Mouse (Mus musculus) kidney, embryonic 14.5 days (tissue): Measurements from ENCODE around the gene Sh2d5. TPM values are rescaled to one million over a fixed set of nuclear protein-coding genes. Genes with fewer than 3 reads are reported as not detected.
A peak's percentile ranks its signal among the peaks of the same experiment; 100 is the strongest.

Experiments used
- ATAC-seq: fragments of 200-750 bp; cut with Nextera tagmentation; 2 replicates; pipeline ENCODE4 v1.8.0; 2017; ENCODE audit warnings: moderate number of reproducible peaks, mild to moderate bottlenecking, moderate TSS enrichment, moderate library complexity; ENCODE audit not compliant: low FRiP score, low TSS enrichment
- H3K27ac ChIP-seq: fragments of 300-500 bp; sonication (generic); 2 replicates; pipeline ENCODE4 v1.5.1; 2014; ENCODE audit warnings: low read depth, mild to moderate bottlenecking, low read length, moderate library complexity, mixed read lengths
- H3K27me3 ChIP-seq: fragments of 300-500 bp; sonication (generic); 2 replicates; pipeline ENCODE4 v1.6.1; 2014; ENCODE audit warnings: mild to moderate bottlenecking, low read length; ENCODE audit not compliant: control insufficient read depth, insufficient read depth
- H3K36me3 ChIP-seq: fragments of 300-500 bp; sonication (generic); 2 replicates; pipeline ENCODE4 v1.6.1; 2014; ENCODE audit warnings: low read length, mixed read lengths; ENCODE audit not compliant: control insufficient read depth, insufficient read depth
- H3K4me1 ChIP-seq: fragments of 300-500 bp; sonication (generic); 2 replicates; pipeline ENCODE4 v1.6.1; 2014; ENCODE audit warnings: low read length, mixed read lengths; ENCODE audit not compliant: control insufficient read depth, insufficient read depth
- H3K4me2 ChIP-seq: fragments of 300-500 bp; sonication (generic); replicated peaks from 2 replicates; pipeline ENCODE4 v1.6.1; 2014; ENCODE audit warnings: low read depth, mild to moderate bottlenecking, low read length
- H3K4me3 ChIP-seq: fragments of 300-500 bp; sonication (generic); 2 replicates; pipeline ENCODE4 v1.5.1; 2014; ENCODE audit warnings: mild to moderate bottlenecking, low read length
- H3K9ac ChIP-seq: fragments of 300-500 bp; sonication (generic); 2 replicates; pipeline ENCODE4 v1.6.1; 2014; ENCODE audit warnings: low read depth, mild to moderate bottlenecking, low read length, moderate library complexity
- H3K9me3 ChIP-seq: fragments of 300-500 bp; sonication (generic); 2 replicates; pipeline ENCODE4 v1.6.1; 2016; ENCODE audit warnings: low read length; ENCODE audit not compliant: control insufficient read depth
- WGBS: fragments of 180-500 bp; shearing (Covaris S2); extraction: QIAGEN DNeasy Blood & Tissue Kit; methylation state at CpG from one replicate; pipeline ENCODE4 v1.1.7; 2014; 5-methylcytosine and 5-hydroxymethylcytosine counted together
- polyA plus RNA-seq: library from polyadenylated mRNA; unstranded; fragments of >200 nt; fragmentation: Nextera tagmentation; extraction: Ambion mirVana; gene quantifications from 2 replicates; pipeline ENCODE4 v1.2.1, GENCODE M21; 2014

The Sh2d5 gene
- polyA plus RNA-seq: 0.47 and 0.60 TPM in 2 replicates

DNA sequence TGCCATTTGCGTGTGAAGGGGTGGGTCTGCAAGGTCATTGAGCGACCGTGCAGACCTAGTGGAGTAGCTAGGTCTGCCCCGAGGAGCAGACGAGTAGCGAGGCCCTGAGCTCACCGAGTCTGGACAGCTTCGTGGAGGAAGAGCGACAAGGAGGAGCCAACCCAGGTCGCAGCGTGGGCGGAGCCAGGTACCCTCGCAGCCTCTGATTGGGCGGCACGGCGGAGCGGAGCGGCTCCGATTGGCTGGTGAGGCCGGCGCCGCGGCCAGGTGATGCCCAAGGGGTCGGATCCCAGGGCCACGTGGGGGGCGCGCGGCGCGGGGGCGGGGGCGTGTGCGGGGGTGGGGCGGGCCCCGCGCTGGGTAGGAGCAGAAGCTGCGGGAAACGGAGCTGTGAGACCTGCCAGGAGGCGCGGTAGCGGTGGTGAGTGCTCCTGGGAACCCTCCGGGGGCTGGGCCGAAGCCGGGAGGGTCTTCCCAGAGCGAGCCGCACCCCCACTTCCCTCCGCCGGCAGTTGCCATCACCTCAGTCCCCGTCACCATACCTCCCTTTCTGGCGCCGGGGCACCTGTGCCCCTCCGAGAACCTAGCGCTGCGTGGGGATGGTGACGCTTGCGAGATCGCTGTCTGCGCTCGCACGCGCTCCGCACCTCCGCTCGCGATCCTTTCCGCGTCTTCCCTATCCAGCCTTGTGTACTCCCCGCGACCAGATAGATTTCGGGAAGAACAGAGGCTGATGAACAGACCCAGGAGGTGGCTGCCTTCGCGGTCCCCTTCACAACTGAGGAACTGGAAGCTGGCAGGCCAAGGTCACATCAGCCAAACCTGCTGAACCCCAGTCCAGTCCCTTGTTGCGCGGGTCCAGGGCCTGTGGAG lies at the start of gene Sh2d5, which contains the start of gene Kif17:
Gene Sh2d5 (plus strand): TSS at position 316 of the 873 bp plus-strand sequence.
Gene Kif17 (plus strand): TSS at position 348 of the 873 bp plus-strand sequence.
- peak within 1 kb of the TSS; percentile 99 for H3K4me2 ChIP-seq
- WGBS: under 1% methylated on average over 58 of the region's 74 CpGs
- ATAC-seq: peak; percentile 88
- H3K9me3 ChIP-seq: no peaks in the 10 kb centered on the region
- H3K36me3 ChIP-seq: peaks cover 17% of the 10 kb centered on the region; the same call in 1 of the 2 replicates
- H3K4me1 ChIP-seq: peaks cover 18% of the 10 kb centered on the region
- no peak within 1 kb of the TSS for H3K27ac ChIP-seq
- H3K4me3 ChIP-seq: peak within 1 kb of the TSS; percentile 49
- H3K27me3 ChIP-seq: peaks cover 13% of the 10 kb centered on the region
- H3K9ac ChIP-seq: peak within 1 kb of the TSS; percentile 56

DNA sequence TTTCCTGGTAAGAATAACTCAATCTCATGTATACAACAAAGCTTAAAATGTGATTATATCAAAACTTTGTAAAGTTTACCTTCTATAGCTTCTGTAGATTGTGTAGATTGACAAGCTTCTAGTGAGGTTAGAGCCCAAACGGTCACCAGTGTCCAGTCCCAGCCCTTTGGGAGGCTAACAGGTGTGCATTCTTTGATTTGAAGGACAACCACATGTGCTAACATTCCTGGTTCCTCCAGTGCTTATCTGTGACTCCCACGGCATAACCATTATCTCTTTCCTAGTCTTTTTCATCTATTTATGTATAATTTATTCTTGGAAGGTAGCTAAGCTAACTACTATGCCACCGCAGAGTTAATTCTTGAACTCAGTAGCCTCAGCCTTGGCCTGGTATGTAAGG lies 49.4 kb upstream of the Sh2d5 start:
- Histone ChIP-seq H3K9me3 (no peaks in the 10 kb centered on the region), H3K4me2 (no peak overlapping the region), H3K4me3 (no peak overlapping the region), H3K27ac (no peak overlapping the region), H3K36me3 (peaks cover 85% of the 10 kb centered on the region), H3K27me3 (no peaks in the 10 kb centered on the region), H3K4me1 (no peaks in the 10 kb centered on the region), H3K9ac (no peak overlapping the region)
- ATAC-seq: no peak
- WGBS: 91% methylated on average over 3 of the region's 3 CpGs

DNA sequence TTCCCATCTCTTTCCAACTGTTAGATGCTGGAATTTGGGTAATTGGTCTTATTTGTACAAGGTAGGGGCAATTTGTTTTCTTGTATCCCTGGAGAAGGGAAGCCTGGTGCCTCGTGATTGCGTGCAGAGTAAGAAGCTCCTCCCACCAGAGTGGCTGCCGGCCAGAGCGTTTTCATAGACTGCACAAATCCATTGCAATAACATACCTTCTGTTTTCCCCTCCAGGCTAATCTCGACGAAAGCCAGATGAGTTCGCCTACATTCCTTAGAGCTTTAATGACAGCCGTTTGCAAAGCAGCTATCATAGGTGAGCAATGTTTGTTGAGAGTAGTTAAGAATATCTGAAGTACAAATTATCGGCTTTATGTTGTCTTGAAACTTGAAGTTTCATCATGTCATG lies 48.5 kb upstream of the Sh2d5 start:
- peaks cover 80% of the 10 kb centered on the region for H3K36me3 ChIP-seq
- H3K4me3 ChIP-seq: no peak overlapping the region
- WGBS: 85% methylated on average over 9 of the region's 9 CpGs
- no peaks in the 10 kb centered on the region for H3K9me3 ChIP-seq
- no peak overlapping the region for H3K27ac ChIP-seq
- no peak overlapping the region for H3K9ac ChIP-seq
- no peaks in the 10 kb centered on the region for H3K4me1 ChIP-seq
- ATAC-seq: no peak
- no peaks in the 10 kb centered on the region for H3K27me3 ChIP-seq
- no peak overlapping the region for H3K4me2 ChIP-seq

DNA sequence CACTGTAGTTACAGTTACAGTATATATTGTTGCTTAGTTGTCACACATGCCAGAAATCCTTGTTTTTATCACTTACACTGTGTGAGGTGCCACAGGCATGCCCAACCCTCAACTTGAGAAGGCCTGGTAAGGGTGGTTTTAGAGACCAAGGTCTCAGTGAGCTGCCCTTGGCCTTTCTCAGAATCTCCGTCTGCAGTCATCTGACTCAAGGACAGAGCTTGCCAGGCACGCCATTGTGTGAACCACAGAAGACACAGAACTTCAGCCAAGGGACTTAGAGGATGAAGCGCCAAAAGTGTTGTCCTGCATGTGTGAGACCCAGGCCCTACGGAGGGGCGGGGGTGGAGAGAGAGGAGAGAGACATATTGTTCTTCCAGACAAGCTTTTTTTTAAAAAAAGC lies 40.1 kb upstream of the Sh2d5 start:
- no peak overlapping the region for H3K9ac ChIP-seq
- H3K4me2 ChIP-seq: no peak overlapping the region
- no peak overlapping the region for H3K4me3 ChIP-seq
- H3K27ac ChIP-seq: no peak overlapping the region
- no peak for ATAC-seq
- H3K27me3 ChIP-seq: no peaks in the 10 kb centered on the region
- H3K4me1 ChIP-seq: 0 out of 2 replicates have a peak, but pooled peaks cover 3% of the 10 kb centered on the region
- H3K9me3 ChIP-seq: no peaks in the 10 kb centered on the region
- peaks cover 40% of the 10 kb centered on the region for H3K36me3 ChIP-seq
- WGBS: 91% methylated on average over 5 of the region's 5 CpGs

DNA sequence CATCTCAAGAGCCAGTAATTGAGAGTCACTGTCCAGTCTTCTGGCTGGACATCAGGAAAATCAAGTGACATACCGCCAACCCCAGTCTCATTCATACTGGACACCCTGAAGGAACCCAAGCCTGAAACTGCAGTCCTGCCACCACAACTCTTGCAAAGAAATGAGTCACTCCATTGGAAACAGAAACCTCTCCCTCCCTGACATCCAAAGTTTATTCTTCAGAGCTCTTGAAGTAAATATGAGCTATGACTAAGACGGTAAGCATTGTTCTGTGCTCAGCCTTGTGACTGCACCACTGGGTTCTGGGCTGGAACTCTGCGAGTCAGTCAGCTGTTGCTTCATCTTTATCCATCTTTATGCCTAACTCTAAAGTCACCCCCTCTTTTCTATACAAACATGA lies 36.3 kb upstream of the Sh2d5 start:
- no peak overlapping the region for H3K27ac ChIP-seq
- ATAC-seq: no peak
- peaks cover 12% of the 10 kb centered on the region for H3K36me3 ChIP-seq

DNA sequence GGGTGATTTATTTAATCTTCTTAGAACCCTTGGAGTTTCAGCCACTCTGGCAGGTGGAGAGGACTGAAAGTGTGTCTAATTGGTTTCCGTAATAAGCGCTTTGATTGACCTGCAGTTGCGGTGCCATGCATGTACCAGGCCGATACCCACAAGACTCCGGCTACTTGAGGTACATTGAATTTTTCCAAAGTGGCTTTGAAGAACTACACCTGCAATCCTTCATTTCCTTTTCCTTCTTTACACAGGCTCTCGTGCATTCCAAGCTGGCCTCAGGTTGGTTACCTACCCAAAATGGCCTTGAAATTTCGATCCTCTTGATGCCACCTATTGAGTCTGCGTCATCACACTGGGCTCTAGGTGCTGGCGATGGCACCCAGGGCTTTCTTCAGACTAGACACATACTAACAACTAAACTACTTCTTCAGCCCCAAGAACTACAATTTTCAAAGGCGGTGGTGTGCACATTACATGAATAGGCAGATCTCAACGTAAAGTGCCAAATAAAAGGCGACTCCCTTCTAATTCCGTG lies 34.5 kb upstream of the Sh2d5 start:
- peaks cover 19% of the 10 kb centered on the region for H3K4me1 ChIP-seq
- H3K36me3 ChIP-seq: peaks cover 2% of the 10 kb centered on the region; the same call in 1 of the 2 replicates
- H3K9me3 ChIP-seq: no peaks in the 10 kb centered on the region
- H3K4me2 ChIP-seq: peak overlapping the region; percentile 60
- H3K27me3 ChIP-seq: no peaks in the 10 kb centered on the region
- 50% methylated on average over 13 of the region's 13 CpGs for WGBS
- peak overlapping the region; percentile 72 for H3K4me3 ChIP-seq
- peak overlapping the region; percentile 98 for H3K27ac ChIP-seq
- ATAC-seq: no peak
- peak overlapping the region; percentile 98 for H3K9ac ChIP-seq

More for the DNA sequence above, 36.3 kb upstream of the Sh2d5 start:
- 88% methylated on average over 3 of the region's 3 CpGs for WGBS
- H3K4me3 ChIP-seq: no peak overlapping the region
- H3K27me3 ChIP-seq: no peaks in the 10 kb centered on the region
- H3K9ac ChIP-seq: no peak overlapping the region
- no peak overlapping the region for H3K4me2 ChIP-seq
- no peaks in the 10 kb centered on the region for H3K9me3 ChIP-seq
- peaks cover 18% of the 10 kb centered on the region for H3K4me1 ChIP-seq

DNA sequence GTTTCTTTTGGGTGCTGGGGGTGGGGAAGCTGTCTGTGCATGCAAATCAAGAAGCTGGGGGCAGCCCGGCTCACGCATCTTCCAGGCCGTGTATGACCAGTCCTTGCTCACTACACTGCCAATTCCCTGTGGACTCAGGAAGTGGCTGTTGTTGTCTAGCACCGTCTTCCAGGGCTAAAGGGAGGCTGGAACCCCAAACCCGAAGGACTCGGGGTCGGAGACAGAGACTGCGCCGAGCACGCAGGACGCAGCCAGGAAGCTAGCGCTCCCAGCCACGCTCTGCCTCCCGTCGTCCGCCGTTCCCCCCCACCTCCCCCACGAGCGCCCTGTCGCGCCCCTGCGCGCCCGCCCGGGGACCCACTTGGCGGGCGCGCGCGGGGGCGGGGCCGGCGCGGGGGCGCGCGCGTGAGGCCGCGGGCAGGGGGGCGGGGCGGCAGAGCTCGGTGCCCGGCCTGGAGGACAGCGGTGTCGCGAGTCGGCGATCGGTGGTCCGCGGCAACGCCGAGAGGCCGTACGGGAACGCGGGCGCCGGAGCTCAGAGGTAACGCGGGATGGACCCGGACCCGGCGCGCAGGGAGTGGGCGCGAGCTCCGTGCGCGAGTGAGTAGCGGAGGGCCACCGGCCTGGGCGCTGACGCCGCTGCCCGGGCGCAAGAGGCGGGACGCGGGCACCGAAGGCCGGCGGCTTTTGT lies 33.9 kb upstream of the Sh2d5 start, which contains the start of gene Hp1bp3:
Gene Hp1bp3 (plus strand): TSS at position 97 of the 691 bp plus-strand sequence.
- H3K4me2 ChIP-seq: peak within 1 kb of the TSS; percentile 73
- ATAC-seq: peak; percentile 71
- H3K9ac ChIP-seq: peak within 1 kb of the TSS; percentile 98
- peak within 1 kb of the TSS; percentile 72 for H3K4me3 ChIP-seq
- no peaks in the 10 kb centered on the region for H3K27me3 ChIP-seq
- peaks cover 19% of the 10 kb centered on the region for H3K4me1 ChIP-seq
- WGBS: under 1% methylated on average over 68 of the region's 84 CpGs
- H3K36me3 ChIP-seq: peaks cover 5% of the 10 kb centered on the region; the same call in 1 of the 2 replicates
- H3K9me3 ChIP-seq: no peaks in the 10 kb centered on the region
- peak within 1 kb of the TSS; percentile 98 for H3K27ac ChIP-seq

DNA sequence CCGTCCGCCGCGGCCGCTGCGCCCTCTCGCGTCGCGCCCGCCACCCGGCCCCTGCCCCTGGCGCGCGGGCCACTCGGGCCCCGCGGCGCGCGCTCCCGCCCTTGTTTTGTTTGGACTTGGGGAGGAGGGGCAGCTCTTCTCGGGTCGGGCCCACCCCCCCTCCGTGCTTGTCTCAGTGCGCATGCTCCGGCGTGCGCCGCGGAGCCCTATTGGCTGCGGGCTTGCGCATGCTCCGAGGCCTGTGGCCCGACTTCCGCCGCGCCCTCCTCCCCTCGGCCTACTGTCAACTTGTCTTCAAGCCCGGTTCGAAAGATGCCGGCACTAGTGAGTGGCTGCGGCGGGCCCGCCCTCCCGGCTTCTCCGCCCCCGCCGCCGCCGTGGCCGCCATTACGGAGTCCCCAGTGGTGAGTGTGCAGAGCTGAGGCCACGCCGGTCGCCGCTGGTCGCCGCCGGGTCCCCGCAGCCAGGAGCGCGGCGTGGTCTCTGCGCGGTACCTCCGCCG lies 33.3 kb upstream of the Sh2d5 start:
- under 1% methylated on average over 39 of the region's 68 CpGs for WGBS
- H3K9ac ChIP-seq: peak overlapping the region; percentile 98
- H3K4me1 ChIP-seq: peaks cover 16% of the 10 kb centered on the region
- peaks cover 8% of the 10 kb centered on the region for H3K36me3 ChIP-seq
- no peaks in the 10 kb centered on the region for H3K9me3 ChIP-seq
- peak overlapping the region; percentile 98 for H3K27ac ChIP-seq
- H3K4me2 ChIP-seq: peak overlapping the region; percentile 73
- no peaks in the 10 kb centered on the region for H3K27me3 ChIP-seq
- peak overlapping the region; percentile 72 for H3K4me3 ChIP-seq
- ATAC-seq: peak; percentile 97
